Mouse (Mus musculus) neural tube, embryonic 10.5 days (tissue): ENCODE data around the gene Rmdn2.

ENCODE experiments used
- DNase-seq: peaks from one replicate; pipeline ENCODE4 v3.0.0-alpha.2; 2017; ENCODE audit warnings: low spot score; ENCODE audit errors: extremely low spot score

Gene Rmdn2

DNA sequence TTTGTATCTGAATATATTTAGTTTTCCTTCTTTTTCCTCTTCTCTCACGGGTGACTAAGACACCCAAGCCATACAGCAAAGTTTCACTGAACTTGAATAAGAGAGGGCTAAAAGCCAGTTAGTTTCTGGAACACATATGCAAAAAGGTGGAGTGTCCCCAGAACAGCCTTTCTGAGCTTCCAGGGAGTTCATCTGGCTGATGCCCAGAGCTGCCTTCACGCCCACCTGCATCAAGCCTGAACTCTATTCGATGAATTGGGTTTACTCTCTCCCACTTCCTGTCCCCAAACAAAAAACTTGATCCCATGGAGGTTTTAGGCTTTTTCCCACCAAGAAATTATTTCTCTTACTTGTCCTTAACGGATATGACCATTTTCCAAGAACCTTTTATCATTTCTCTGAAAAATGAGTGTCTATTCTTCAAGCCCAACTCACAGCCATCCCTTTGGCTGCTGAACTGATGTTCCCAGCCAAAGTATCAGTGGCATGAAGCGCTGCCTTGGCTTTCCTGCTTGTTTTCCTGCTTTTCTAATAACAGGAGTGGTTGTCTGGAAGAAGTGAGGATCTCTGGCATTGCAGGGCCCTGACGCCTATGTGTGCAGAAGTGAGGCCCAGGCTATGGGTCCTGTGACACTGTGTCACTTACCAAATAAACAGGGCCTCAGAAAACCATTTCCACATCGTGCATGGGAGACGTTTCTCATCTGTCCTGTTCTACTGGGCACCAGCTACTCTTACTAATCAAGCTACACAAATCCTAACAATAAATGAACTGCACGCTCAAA lies 94.2 kb downstream of the Rmdn2 start:
- DNase-seq = no peak

DNA sequence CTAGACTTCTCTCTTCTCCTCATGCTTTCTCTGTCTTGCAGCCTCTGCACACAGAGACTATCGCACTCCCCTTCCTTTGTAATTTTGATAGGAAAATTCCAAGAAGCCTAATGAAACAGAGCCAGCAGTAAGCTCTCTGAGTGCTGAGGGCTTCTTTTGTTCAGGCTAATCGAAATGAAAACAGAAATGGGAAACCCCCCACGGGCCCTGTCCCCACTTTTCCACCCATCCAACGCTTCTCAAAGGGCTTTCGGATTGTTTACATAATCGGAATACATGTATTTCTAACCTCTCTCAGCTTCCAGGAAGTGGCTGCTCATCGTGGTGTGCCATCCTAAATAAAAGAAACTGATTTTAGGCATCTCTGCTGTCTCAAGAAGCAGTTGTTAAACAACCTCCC lies 96.5 kb downstream of the Rmdn2 start:
- no peak for DNase-seq

DNA sequence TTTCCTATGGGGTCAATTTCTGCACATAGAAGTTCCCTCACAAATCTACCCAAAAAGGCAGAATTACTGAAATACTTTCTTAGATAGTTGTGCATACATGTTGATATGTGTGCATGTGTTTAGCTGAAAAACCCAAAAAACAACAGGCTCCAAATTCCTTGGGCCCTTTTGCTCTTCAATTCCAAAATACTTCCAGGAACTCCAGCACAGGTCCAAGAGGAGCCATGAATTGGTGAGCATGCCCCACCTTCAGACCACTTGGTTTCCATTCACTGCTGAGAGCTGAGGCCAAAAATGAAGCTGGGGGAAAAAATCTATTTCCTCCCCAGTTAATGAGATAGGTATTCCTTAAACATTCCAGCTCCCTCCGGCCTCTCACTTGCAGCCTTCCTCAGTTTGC lies 98.1 kb downstream of the Rmdn2 start:
- no peak for DNase-seq

DNA sequence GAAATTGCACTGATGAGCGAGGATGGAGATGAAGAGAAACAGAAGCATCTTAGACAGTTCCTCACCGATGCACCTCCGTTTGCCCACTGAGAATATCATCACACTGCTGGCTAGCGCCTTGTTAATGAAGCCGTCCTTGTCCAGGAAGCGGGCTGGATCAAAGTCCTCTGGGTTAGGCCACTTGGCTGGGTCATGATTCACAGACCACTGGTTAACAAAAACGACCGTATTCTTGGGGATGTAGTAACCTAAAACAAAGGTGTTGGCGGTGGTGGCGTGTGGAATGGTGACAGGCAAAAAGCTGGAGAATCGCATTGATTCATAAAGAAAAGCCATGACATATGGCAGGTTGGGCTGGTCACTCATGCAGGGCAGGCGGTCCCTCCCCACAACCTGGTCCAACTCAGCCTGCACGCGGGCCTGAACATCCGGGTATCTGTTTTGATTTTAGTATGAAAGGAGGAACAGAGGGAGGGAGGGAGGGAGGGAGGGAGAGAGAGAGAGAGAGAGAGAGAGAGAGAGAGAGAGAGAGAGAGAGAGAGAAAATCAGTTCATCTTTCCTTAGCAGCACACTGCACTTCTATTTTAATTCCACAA lies 98.7 kb downstream of the Rmdn2 start:
- peak; percentile 38 for DNase-seq

DNA sequence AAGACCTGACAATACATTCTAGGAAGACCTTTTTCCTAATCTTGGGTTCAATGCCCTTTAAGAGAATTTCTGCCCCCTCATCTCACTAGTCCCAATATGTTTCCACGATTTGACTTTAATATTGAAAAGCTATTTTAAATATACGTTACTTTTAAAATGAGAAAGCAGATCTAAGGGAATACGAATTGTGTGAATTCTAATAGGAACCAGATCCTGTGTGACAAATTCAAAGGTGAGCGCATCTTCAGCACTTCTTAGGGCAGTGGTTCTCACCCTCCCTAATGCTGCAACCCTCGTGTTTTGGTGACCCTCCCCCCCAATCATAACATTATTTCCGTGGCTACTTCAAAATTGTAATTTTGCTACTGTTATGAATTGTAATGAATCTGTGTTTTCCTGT lies 100.3 kb downstream of the Rmdn2 start:
- DNase-seq = no peak

DNA sequence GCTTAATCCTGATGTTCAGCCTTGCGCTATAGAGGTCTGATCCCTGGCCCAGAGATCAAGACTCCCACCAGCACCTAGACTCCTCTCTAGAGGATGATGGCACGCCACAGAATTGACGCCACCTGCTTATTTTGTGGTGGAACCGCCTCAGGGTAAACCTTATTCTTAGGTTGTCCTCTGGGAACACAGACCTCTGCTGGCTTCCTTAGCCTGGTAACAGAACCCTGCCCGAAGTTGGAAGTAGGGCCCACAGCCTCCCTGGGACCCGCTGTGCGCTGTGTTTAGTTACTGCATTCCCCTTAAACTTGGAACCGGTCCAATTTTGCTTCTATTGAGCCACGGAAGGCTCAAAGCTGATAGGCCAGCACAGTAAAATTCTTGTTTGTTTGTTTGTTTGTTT lies 100.9 kb downstream of the Rmdn2 start:
- peak; percentile 56 for DNase-seq

DNA sequence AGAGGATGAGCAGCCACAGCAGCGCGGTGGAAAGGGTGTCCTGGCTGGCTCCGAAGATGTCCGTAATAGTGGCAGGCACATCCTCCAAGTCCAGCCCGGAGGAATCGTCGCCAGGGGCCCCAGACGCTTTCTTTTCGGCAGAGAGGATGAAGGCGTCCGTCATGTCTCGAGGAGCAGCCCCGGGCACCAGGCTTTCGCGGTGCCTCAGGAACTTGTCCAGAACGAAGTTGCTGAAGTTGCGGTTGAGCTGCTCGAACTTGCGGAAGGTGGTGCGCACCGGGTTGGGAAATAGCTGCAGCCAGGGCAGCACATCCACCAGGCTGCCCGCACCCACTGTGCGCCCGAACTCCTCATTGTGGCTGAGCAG lies 101.6 kb downstream of the Rmdn2 start:
- peak; percentile 73 for DNase-seq

DNA sequence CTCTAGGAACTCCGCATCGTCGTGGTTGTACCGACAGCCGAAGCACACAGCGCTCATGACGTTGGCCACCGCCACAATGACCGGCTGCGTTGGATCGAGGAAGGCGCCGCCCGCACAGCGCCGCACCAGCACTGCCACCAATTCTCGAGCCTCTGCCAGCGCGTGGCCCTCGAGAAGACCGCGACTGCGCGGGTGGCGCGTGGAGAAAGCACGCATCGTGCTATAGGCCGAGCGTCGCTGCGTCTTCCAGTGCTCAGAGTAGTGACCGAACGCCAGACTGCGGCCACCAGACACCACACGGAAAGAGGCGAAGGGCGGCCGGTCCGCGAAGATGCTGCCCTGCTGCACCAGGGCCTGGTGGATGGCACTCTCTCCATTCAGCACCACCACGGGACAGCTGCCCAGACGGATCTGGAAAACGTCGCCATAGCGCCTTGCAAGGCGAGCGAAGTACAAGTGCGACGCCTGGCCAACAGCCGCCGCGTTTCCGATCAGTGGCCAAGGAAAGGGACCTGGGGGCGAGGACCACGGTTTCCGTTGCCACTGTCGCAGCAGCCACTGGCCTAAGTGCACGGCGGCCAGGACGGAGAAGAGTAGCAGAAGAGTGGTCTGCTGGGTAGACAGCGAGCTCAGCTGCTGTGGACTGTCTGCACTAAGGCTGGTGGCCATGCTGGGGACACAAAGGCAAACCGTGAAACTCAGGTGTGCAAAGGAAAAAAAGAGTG lies 102.1 kb downstream of the Rmdn2 start:
- DNase-seq = peak; percentile 75

DNA sequence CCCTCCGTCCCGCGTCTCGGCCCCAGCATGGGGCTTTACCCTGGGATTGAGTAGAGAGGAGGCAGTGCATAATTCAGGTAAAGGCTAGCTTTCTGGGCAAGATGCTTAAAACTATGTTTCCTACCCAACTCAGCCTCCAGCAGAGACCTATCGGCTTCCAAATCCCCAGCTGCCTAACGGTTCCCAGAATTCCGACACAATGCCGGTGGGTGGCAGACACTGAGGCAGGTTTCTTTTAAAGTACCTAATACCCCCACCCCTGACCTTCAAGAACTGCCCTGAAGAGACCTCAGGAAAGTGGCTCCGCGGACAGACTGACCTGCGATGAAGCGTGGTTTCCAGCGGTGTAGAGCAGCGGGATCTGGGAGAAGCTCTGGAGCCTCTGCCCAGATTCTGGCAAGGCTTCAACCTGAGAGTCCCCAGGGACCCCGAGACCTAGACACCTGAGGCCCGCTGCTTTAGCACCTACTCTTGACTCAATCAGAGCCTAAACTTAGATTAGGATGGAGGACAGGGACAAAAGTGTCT lies 102.8 kb downstream of the Rmdn2 start:
- peak; percentile 52 for DNase-seq

DNA sequence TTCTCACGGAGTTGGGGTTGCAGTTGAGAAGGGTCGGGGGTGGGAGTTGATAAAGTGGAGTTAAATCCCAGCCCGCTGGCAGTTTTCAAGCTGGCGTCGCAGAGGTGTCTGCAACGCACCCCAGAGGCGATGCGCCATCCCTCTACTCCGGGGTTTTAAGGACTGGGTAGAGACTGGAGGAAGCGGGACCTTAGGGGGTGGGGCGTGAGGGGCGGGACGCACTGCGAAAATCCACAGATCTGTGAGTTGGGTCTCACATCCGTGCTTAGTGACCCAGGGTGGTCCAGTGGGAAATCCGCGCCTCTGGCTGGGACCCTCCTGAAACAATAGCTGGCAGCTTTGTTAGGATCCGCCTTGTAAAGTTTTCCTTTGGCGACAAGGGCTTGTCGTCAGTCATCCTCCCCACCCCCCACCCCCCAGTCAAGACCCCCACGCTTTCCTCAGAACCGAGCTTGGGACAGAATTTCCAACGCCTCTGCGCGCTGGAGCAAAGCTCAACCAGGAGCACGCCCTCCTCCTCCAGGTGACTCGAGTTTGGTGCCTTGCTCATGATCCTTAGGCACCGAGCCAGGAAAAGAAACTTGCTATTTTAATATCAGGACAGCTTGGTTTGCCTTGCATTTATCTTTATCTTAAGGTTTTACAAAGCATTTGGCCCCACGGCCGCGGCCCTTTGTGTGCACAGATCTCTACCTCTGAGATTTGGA lies 103.4 kb downstream of the Rmdn2 start, which contains the start of gene Cyp1b1:
Cyp1b1 (minus strand) TSS at position 131 of the 707 bp plus-strand sequence.
- peak; percentile 63 for DNase-seq

DNA sequence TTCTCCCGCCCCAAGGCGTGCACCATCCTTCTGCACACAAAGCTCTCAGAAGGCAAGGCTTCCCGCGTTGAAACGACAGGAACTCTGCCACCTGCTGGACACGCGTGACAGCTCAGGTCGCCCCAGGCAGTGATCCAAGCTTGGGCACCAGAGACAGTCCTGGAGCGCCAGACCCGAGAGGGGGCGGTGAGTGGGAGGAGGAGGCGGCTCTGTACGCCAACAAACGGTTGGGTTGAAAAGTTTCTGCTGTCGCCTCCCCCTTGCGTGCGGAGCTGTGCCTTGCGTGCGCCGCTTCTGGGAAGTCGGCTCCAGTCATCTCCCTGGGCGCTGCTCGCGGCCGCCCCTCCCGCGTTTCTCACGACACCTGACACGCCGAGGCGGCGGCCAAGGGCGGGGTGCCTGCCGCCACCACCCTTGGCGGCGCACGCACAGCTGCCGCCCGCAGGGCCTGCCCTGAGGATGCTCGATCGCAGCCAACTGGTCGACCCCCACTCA lies 104.0 kb downstream of the Rmdn2 start:
- peak; percentile 93 for DNase-seq

DNA sequence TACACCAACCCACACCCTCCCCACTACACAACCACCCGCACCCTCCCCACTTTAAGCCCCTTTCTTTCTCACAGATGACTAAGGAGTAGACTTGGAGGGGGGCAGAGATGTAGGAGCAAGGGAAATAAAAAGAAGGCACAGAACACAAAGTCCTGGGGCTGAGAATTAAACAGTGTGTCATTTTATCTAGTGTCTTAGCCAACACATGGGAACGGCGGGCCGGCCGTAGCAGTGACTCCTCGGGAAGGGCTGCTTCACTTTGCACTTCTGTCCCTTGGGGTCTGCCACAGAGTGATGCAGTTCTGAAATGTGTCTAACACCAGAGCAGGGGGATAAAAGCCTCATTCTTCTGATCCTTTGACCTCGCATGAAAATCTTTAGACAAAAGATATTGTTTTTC lies 109.0 kb downstream of the Rmdn2 start:
- DNase-seq = no peak

DNA sequence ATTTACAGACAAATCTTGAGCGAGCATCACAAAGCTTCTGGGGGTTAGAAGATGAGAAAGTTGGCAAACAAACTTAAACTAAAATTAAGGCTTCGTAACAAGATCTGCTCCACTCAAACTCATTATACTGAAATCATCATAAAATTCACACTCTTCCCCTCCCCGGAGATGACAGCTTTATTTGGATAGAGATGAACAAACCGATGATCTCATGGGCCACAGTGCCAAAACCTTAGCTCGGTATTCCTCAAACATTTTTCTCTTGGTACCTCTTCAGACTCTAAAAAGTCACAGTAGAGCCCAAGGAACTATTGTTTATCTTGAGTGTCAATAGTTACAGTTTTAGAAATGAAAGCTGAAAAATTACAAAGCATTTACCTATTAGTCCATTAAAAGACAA lies 115.0 kb downstream of the Rmdn2 start:
- DNase-seq = no peak

DNA sequence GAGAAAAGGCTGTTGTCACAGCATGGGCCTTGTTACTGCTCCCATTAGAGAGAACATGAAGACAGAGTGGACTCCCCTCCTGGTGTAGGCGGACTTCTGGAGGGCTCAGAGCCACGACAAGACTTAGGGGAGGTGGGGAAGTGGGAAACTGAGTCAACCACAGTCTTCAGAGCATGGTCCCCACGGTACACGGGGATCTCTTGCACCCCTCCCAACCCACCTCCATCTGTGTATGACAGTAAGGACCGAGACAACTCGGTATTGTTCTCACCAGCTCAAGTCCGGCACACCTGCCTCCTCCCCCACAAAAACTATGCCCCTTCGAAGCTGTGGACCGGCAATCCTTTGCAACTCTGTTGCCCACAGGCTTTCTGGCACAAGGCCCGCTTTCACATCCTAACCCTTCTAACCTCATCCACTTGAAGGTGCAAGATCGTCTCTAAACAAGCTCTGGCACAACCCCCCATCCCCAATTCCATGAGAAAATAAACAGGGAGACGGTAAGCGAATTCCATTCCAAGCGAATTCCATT lies 116.5 kb downstream of the Rmdn2 start:
- no peak for DNase-seq

DNA sequence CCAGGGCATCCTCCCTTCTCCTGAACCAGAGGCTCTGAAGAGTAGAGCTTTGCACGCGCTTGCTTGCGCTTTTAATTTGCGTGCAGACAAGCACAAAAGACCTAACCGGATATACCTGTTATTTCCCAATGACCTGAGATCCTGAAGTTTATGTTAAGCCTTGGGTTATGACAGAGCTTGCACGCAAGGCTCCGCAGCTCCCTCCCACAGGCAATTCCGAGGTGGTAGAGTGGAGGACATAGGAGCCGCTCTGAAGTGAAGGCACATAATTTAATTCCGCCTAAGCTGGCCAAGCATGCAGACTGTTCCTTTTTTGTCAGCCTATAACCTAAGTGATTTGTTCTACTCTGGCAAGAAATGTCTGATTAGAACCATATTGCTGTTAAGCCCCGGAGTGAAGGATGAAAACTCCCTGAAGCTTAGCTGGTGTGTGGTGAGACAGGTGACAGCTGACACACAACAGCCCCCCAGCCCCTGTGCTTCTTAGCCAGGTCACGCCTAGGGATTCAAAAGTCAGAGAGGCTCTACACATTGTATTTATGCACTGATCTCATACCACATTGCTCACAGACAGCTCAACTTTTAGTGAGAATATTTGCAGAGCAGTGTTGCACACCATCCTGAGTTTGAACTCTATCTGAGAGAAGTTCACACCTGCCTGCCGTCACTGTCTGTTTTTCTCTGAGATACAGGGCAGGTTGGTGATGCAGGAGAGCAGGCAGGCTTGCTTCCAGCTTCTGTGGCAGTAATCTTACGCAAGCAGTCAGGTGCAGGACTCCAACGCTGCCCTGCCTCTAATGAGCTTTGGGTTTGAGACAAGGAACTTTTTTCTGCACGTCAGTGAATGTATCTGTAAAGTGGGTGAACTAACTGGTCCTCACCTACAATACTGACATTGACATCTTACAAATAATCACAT lies 117.2 kb downstream of the Rmdn2 start:
- peak; percentile 27 for DNase-seq

DNA sequence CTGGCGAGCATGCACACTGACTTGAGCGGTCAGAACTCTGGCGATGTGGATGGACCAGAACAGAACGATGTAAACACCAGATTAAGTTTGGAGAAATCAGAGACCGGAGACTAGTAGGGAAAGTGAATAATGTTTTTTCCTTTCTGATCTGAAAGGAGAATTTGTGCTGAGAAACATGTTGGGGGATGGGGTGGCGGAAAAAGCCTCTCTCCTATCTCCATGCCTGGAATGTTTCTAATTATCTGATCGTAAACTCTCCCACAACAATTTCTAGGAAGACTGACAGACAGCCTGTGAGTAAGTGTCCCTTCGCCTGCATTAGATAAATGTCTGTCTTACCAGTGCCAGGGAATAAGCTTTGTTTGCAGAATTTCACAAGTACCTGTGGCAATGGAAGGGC lies 119.3 kb downstream of the Rmdn2 start:
- no peak for DNase-seq

DNA sequence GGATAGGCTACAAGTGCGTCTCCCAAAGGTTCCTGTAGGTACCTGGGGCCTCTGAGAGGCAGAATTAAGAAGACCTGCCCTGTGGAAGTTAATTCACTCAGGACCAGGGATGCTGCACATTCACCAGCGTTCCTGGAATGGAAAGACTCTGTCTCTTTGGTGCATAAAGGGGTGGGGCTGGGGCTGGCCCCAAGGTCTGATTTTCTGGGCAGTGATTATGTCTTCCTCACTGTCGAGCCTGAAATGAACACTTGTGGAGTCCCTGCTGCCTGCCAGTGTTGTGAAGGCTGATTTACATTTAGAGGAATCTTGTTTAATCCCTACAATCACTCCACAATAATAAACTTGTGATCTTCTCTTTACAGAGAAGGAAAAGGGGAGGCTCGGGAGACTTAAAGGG lies 121.4 kb downstream of the Rmdn2 start:
- DNase-seq = no peak

DNA sequence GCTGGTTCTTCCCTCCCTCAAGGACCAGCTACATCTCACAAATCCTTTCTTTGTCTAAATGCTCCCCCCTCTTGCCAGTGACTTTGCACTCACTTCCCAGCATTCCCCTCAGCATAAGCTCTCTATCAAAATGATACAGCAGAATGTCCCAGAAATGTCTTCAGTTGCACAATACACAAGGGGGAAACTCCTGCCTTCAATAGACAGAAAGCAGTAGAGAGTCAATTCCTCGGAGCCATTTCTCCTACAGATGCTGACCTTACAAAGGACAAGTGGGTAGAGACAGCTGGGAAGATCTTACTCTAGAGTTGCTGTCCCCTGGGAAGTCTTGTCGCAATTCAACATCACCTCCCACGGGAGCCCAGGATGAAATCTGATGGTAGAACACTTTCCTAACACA lies 125.9 kb downstream of the Rmdn2 start:
- DNase-seq = no peak

DNA sequence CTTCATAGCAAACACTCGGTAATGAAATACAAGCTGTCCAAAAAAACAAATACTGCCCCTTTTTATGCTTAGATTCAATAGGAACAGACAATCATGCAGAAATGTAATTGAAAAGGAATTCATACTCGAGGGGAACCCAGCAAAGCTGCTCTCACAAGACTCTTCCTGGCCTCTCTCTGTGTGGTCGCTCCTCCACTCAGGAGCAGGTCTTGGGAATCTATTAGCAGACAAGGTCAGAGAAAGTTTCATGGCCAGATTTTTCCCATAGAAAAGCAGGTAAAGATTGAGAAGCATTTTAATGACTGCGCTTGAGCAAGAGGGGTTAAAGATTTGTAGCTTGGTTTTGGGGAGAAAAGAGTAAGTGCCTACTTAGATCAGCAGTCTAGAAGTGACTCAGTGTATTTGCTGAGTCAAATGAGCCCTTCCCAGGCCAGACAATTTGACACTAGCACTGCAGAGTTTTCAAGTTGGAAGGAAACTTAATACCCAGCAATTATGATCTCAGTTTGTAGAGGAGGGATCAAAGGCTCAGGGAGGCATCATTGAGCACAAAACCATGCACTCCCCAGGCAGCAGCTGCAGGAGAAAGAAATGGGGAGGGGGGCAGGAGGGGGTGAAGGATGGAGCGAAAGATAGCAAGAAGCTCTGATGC lies 127.3 kb downstream of the Rmdn2 start:
- DNase-seq = no peak

DNA sequence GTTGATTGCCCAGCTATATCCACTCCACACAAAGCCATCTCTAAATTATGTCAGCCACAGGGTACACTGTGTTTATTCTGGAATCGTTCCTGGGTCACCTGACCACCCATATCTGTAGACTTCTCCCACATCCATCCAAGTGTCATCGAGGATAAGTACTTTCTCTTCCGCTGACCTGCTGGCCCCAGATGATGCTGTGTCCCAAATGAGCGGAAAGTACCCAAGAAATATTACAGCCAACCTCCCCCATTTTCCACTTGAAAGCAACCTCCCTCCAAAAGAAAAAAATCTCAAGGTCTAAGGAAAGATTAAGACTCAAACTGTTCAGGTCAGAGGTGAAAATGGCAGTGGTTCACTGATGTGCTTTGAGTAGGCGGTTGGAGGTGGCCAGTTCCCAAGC lies 131.0 kb downstream of the Rmdn2 start:
- no peak for DNase-seq
